ENCODE assay signal across 12 mouse cellular contexts in genomic region chr4:140421926-140422585, GRCm38 (mm10).
DNase-seq lines count a peak whose midpoint lies in the region; ATAC-seq and TF ChIP-seq lines count a peak whose summit lies in the region.
"Had no signal": no experiment of that assay in that cellular context is flagged by ENCODE, and none has a peak within 500 bp of the region (broad histone marks: within the 10 kb centered on the region; RNA-seq: fewer than 3 reads in every experiment).

No protein-coding gene starts in this region.

- no peak overlapping the region for H3K4me3 ChIP-seq in lung, adult 2 months (replicated peaks; ENCODE audit: extremely low read depth, low read depth, low read length)
- H3K4me3 ChIP-seq in intestine, postnatal 0 days (ENCODE audit: low read depth, low read length): no peak overlapping the region
- H3K4me3 ChIP-seq: hindbrain, embryonic 13.5 days; neural tube, embryonic 15.5 days had no signal

- ATAC-seq in intestine, postnatal 0 days: peak; percentile 19; the same call in 1 of the 2 replicates
- ATAC-seq: forebrain, embryonic 16.5 days had no signal

- H3K27me3 ChIP-seq in intestine, postnatal 0 days (replicated peaks; ENCODE audit: control insufficient read depth, insufficient read depth, low read length): no peaks in the 10 kb centered on the region
- H3K27me3 ChIP-seq: neural tube, embryonic 15.5 days had no signal

- H3K9ac ChIP-seq in intestine, postnatal 0 days (ENCODE audit: low read depth, low read length): no peak overlapping the region
- H3K9ac ChIP-seq: hindbrain, embryonic 13.5 days; neural tube, embryonic 15.5 days had no signal

- TF ChIP-seq POLR2A in lung, adult 2 months (IDR thresholded peaks at IDR 0.05; ENCODE audit: borderline replicate concordance, extremely low read depth, low read depth, low read length): no peak

- no peaks in the 10 kb centered on the region for H3K9me3 ChIP-seq in intestine, postnatal 0 days (ENCODE audit: control insufficient read depth)
- H3K9me3 ChIP-seq: hindbrain, embryonic 13.5 days; neural tube, embryonic 15.5 days had no signal

- H3K4me2 ChIP-seq in intestine, postnatal 0 days (replicated peaks; ENCODE audit: low read depth): no peak overlapping the region
- H3K4me2 ChIP-seq: hindbrain, embryonic 13.5 days; neural tube, embryonic 15.5 days had no signal

- WGBS in lung, adult 2 months: 46% methylated on average over 7 of the region's 7 CpGs
- 48% methylated on average over 7 of the region's 7 CpGs for WGBS in intestine, postnatal 0 days

- H3K27ac ChIP-seq in intestine, postnatal 0 days (ENCODE audit: low read depth, low read length): no peak overlapping the region
- H3K27ac ChIP-seq: hindbrain, embryonic 13.5 days; neural tube, embryonic 15.5 days had no signal

- TF ChIP-seq CTCF in lung, adult 2 months (IDR thresholded peaks at IDR 0.05; ENCODE audit: insufficient read depth, low read length): no peak
- TF ChIP-seq CTCF in intestine, postnatal 0 days (IDR thresholded peaks at IDR 0.05; ENCODE audit: low read depth): no peak

- DNase-seq in lung, postnatal 10 days: peak; percentile 48
- no peak for DNase-seq in lung, adult 2 months
- peak; percentile 28 for DNase-seq in gastrocnemius, postnatal 14 days
- peak; percentile 56 for DNase-seq in lung, postnatal 36 days
- DNase-seq in cerebellum, adult 9-10 months: no peak
- no peak for DNase-seq in testis, postnatal 14 days (ENCODE audit: low spot score)
- DNase-seq: thymus, postnatal 4 days had no signal

- no peaks in the 10 kb centered on the region for H3K4me1 ChIP-seq in lung, adult 2 months (ENCODE audit: control insufficient read depth, insufficient read depth, low read length)
- H3K4me1 ChIP-seq in intestine, postnatal 0 days (replicated peaks; ENCODE audit: control insufficient read depth, insufficient read depth, low read length): no peaks in the 10 kb centered on the region
- H3K4me1 ChIP-seq: neural tube, embryonic 15.5 days had no signal

- intact Hi-C loops in gastrocnemius, postnatal 14 days (cut with DNase I; ENCODE audit: low total_unique reads): no loop called here

- H3K36me3 ChIP-seq in intestine, postnatal 0 days (ENCODE audit: control insufficient read depth, insufficient read depth): no peaks in the 10 kb centered on the region
- H3K36me3 ChIP-seq: G1E; hindbrain, embryonic 13.5 days; neural tube, embryonic 15.5 days had no signal

Comparison
In these comparisons a context has a peak if more than half of its experiments do, and no peak if none do; other contexts are left out.
1. DNase-seq: peak in lung, postnatal 10 days (single experiment), gastrocnemius, postnatal 14 days (single experiment) and lung, postnatal 36 days (single experiment); none in lung, adult 2 months (single experiment), cerebellum, adult 9-10 months (single experiment) and testis, postnatal 14 days (single experiment).